Mouse (Mus musculus) brain, adult 2 months (tissue): Measurements from ENCODE around the gene Tlcd2.
A peak's percentile ranks its signal among the peaks of the same experiment; 100 is the strongest.

Experiments
- DNase-seq: peaks from one replicate; pipeline ENCODE4 v3.0.0; 2011; ENCODE audit warnings: low read depth, low spot score

Gene Tlcd2

DNA sequence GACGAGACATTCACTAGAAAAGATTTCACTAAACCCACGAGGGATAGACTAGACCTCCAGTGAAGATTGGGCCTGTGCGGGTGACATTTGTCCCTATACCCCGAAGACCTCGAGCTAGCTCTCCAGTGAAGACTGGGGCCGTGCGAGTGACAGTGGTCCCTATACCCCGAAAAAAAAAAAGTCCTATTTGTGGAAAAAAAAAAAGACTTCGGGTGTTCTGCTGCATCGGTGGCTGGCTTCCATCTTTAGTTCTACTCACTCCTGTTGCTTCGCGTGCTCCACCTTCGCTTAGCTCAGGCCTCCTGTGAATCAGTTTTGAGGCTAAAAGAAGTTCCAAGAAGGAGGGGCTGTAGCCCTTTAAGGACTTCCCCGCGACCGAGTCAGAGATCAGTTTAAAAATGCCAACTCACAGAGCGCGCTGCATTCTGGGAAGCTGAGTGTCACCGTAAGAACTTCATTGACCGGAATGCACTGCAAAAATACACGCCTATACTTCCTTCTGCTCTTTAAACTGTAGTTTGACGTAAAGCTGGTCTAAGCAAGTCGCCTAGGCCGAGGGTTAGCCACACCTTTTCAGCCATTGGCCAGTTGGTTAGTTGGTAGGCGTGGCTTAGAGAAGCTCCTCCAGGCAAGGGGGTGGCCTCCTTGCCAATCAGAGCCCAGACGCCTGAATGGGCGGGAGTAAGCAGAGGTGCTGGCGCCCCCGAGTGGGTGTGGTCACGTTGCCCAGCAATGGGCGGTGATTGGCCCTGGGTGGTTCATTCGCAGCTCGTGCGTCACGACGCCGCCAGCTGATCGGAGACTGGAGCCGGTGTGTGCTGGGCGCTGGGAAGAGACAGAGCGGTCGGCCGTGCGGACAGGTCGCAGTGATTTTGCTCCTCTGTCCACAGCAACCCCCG is at the start of gene Tlcd2:
Tlcd2 (plus strand) TSS at position 872 of the 899 bp plus-strand sequence.
- peak; percentile 100 for DNase-seq

- DNase-seq = peak; percentile 59
These were observed 46.4 kb upstream of the Tlcd2 start for GRCm38 (mm10) chr11:75415096-75415495.

DNA sequence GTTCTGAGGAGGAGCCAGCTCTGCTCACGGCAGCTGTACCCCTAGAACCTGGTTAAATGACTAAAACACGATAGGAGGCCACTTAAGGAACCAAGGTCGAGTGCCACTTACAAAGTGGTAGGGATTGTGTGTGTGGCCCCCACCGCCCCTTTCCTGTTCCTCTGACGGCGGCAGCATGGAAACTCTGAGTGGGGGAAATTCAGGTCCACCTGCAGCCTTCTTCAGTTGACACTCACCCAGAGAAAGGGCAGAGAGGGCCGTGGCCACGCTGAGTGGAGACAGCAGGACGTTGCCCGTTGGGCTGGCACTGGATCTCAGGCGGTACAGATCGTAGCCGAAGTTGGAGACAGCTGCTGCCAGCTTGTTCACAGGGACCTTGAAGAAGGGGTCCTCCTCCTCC is 45.5 kb upstream of the Tlcd2 start:
- DNase-seq = no peak

DNA sequence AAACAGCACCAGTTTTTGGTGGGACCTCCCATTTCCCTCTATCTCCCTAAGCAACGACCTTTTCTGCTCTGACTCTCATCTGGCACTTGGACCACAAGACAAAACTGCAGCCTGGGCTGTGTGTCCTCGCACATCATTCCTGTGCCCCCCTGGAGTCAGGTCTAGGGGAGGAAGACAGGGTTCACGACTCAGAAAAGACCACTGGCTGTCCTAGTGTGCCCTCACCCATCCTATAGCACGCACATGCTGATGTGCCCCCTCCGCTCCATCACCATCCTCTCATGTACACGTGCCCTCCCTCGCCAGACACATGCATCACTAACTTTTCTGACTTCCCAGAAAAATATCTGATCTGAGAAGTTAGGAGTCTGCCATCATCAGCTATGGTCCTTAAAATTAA is 41.5 kb upstream of the Tlcd2 start:
- no peak for DNase-seq

DNA sequence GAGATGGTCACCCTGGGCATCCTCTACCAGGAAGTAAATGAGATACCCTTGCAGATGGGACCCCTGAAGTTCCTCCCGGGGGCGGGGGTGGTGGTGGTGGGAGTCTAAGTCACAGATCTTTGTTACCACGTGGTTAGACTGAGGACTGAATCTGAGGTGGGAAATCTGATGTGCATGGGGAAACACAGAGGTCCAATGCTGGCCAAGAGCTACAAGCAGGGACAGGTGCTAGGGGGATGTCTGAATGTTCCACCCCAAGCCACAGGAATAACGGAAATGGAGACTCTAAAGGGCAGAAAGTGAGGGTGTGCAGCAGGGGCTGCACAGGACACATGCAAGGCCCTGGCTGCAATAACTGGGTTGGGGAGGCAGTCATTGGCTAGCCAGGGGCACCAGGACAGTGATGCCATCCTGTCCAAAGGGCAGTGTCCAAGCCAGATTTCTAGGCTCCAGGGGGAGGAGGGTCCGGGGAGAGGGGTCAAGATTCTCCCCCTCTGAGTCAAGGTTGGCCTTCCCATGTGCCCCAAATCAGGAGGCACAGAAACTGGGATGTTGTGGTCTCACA is 40.6 kb upstream of the Tlcd2 start:
- no peak for DNase-seq

- no peak for DNase-seq
These were observed 40.0 kb upstream of the Tlcd2 start for GRCm38 (mm10) chr11:75421375-75422012.

GRCm38 (mm10) chr11:75422013-75422792 is 39.3 kb upstream of the Tlcd2 start, which contains the start of gene Serpinf1:
Serpinf1 (minus strand) TSS chr11:75422701.
- DNase-seq = no peak

GRCm38 (mm10) chr11:75423091-75423490 is 38.4 kb upstream of the Tlcd2 start:
- no peak for DNase-seq

- no peak for DNase-seq
These were observed 37.5 kb upstream of the Tlcd2 start for GRCm38 (mm10) chr11:75424033-75424432.

DNA sequence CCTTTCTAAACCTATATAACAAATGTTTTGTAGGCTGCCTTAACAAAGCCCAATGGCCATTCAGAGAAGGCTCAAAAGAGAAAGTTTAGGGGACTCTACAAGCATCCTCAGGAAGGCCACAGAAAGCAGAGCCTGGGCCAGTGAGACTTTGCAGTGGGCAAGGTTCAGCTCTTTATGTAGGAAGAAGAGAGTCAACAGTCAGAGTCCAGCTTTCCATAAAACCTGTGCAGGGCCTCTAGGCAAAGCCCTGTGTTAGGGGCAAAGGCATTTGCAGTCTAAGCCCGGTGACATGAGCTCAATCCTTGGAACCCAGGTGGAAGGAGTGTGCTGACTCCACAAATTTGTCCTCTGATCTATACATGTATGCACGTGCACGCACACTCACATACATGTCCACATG is 37.1 kb upstream of the Tlcd2 start:
- no peak for DNase-seq

DNA sequence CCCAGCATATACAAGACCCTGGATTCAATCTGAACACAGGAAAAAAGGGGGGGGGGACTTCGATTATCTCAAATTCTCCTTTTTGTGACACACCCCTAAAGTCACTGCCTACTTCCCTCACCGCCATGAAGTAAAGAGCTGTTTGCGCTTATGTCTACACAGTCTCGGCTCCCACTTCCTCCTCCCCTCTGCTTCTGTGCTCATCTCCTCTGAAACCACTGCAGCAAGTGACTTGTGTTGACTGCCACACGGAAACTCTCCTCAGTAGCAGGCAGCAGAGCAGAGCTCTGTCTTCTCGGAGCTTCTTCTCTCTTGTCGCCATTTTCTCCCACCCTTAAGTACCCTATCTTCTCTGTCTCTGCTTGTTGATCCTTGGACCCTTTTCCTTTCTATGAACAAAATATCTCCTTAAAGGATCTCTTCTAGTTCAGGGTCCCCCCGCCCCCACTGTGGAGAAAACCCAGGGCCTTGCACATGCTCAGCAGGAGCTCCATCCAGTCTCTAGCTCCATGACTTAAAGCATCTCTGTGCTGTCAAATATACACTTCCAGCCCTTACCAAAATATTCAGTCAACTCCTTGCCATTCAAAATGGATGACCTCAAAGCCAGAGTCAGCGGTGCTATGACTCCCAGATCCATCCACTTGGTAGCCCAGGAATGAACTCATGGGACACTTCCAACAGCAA is 32.4 kb upstream of the Tlcd2 start:
- DNase-seq = peak; percentile 28

- DNase-seq = peak; percentile 81
These were observed 30.2 kb upstream of the Tlcd2 start for GRCm38 (mm10) chr11:75431307-75431706.

DNA sequence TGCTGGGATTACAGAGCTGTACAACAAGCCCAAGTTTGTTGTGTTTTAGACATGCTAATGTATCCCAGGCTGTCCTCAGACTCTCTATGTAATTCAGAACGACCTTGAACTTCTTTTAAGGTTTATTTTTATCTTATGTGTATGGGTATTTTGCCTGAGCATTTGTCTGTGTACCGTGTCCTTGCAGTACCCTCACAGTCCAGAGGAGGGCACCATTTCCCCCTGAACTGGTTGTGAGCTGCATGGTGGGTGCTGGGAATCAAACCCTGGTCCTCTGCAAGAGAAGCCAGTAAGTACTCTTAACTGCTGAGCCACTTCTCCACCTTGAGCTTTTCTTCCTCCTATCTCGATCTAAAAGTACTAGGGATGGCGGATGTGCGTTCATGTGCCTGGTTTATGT is 27.4 kb upstream of the Tlcd2 start:
- DNase-seq = no peak

- DNase-seq = no peak
These were observed 23.3 kb upstream of the Tlcd2 start for GRCm38 (mm10) chr11:75438194-75438593.

GRCm38 (mm10) chr11:75438804-75439203 is 22.7 kb upstream of the Tlcd2 start:
- DNase-seq = no peak

DNA sequence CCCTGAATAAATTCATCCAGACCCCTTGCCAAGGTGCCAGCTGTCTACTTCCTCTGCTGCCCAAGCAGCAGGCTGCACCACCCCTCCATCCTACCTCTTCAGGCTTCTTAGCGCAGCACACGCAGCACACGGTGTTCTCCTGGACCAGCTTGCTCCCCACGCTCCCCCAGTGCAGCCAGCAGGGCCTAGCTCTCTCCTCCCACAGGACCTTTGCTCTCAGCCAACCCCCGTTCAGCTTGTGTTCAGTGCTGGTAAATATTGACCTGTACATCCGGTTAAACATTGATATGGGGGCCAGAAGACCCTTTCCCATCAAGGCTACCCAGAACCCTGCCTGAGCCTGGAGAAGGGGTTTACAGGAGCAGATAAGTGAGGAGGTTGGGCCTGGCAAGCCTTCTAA is 22.2 kb upstream of the Tlcd2 start, which contains the start of gene Serpinf2:
Serpinf2 (minus strand) TSS at position 229 of the 400 bp plus-strand sequence.
- no peak for DNase-seq

DNA sequence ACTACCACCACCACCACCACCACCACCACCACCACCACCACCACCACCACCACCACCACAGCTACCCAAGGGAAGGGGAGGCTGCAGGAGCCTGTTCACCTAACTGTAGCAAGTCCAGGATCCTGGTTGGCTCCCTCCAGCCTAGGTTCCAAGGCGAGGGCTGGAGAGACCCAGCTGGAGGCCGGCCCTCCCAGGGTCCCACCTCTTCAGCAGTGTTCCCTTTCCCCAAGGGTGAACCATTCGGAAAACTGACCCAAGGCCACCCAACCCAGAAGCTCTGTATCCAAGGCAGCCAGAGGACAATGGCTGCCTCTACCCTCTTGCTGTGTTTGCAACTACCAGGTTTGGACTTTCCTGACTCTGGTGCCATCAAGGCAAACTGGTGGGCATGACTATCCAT is 21.6 kb upstream of the Tlcd2 start:
- no peak for DNase-seq

- no peak for DNase-seq
These were observed 20.5 kb upstream of the Tlcd2 start for GRCm38 (mm10) chr11:75441034-75441433.

DNA sequence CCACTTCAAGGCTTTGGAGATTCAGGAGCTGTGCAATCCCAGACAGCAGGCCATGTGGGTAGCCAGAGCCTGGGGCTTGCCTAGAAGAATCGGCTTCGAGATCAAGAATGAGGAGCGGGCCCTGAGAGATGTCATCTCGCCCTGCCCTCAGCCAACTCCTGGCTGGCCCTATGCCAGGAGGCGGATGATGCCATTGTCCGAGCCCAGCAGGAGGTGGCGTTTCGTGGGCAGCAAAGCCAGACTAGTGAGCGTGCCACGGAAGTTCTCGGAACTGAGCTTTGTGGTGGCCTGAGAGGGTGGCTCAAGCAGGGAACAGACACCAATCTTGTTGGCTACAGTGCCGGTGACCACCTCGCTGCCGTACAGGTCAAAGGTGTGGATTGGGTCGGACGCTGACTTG is 19.9 kb upstream of the Tlcd2 start:
- no peak for DNase-seq

DNA sequence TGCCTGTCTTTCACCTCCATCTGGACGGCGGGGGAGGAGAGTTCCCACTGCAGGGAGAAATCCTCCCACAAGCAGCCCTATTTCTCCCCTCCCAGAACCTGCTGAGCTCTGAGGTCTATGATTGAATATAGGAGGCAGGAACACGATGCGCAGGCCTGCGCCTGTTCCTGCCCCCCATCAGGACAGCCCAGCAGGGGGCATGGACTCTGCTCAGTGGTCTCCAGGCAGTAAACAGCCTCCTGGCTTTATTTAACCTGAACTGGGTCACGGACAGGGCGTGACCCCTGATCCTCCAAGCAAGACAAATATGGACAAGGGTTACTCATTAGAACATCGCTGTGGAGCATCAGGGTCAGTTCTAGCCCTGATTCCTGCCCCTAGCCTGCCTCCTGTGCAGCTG is 17.8 kb upstream of the Tlcd2 start:
- DNase-seq = no peak

DNA sequence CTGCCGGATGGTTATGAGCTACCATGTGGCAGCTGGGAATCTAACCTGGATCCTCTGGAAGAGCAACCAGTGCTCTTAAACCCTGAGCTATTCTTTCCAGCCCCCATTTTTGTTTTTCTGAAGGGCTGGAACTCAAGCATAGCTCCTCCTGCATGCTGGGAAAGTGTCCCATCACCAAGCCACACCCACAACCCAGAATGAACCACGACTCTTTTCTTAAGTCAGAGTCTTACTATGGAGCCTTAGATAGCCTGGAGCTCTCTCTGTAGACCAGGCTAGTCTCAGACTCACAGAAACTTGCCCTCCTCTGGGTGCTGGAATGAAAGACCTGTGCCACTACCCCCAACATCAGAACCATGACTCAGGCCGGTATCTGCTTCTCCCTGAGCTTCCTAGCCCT is 12.9 kb upstream of the Tlcd2 start:
- DNase-seq = no peak
